11 mouse cellular contexts compared by ENCODE assay signal in the genomic region with DNA sequence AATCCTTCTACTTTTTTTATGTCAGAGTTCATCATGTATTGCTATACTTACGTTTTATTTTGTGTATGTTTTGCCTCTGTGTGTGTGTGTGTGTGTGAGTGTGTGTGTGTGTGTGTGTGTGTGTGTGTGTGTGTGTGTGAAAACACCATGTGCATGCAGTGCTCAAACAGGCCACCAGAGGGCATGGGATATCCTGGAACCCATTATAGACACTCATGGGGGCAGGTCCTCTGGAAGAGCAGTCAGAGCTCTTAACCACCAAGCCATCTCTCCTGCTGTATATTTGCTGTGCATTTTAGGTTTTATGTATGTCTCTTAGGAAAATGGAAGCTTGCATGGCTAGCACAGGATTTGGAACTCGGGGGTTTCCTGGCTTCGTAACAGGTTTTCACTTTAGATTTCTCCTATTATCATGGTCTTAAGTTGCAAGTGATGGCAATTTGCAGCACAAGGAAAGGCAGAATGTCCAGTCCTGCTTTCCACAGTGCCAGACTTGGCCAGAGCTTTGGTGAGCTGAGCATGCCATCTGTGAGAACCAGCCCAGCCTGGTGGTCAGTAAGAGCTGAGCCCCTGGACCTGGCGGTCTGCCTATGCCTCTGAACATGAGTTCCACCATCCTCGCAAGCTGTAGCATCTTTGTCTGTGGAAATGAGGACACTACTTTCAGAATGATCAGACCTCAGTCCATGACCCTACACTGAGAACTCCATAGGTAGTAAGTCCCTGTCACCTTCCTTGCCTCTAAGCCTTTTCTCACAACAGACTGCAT.
DNase-seq lines count a peak whose midpoint lies in the region; ATAC-seq and TF ChIP-seq lines count a peak whose summit lies in the region.
"Had no signal": no experiment of that assay in that cellular context is flagged by ENCODE, and none has a peak within 500 bp of the region (broad histone marks: within the 10 kb centered on the region; RNA-seq: fewer than 3 reads in every experiment).

No protein-coding gene starts in this region.

- no peak for TF ChIP-seq POLR2A in kidney, adult 2 months (IDR thresholded peaks at IDR 0.05; ENCODE audit: low read depth, low read length)
- no peak for TF ChIP-seq POLR2A in thymus, adult 2 months (IDR thresholded peaks at IDR 0.05; ENCODE audit: control insufficient read depth, extremely low read depth, insufficient read depth, low read length, poor library complexity)

- no peaks in the 10 kb centered on the region for H3K9me3 ChIP-seq in kidney, embryonic 16.5 days (ENCODE audit: low read length)
- H3K9me3 ChIP-seq: embryonic facial prominence, embryonic 15.5 days had no signal

- WGBS in kidney, adult 2 months = over 99% methylated on average over 5 of the region's 5 CpGs
- 97% methylated on average over 5 of the region's 5 CpGs for WGBS in kidney, embryonic 16.5 days
- WGBS in thymus, adult 2 months = over 99% methylated on average over 5 of the region's 5 CpGs

- DNase-seq in kidney, adult 2 months = no peak
- DNase-seq in thymus, adult 2 months = peak; percentile 34
- DNase-seq in thymus, postnatal 0 days (ENCODE audit: low spot score) = no peak
- DNase-seq in c-Kit-positive CD71-positive TER-119-positive erythroid progenitor cells, embryonic 14.5 days (ENCODE audit: low spot score) = peak; percentile 29
- no peak for DNase-seq in ovary, adult 18-20 months (ENCODE audit: low spot score)
- no peak for DNase-seq in ovary, postnatal 36 days (ENCODE audit: low spot score)
- DNase-seq in gastrocnemius, postnatal 14 days = no peak
- DNase-seq: adrenal gland, postnatal 10 days had no signal

- H3K27me3 ChIP-seq in kidney, adult 2 months (replicated peaks; ENCODE audit: control insufficient read depth, insufficient read depth, low read length) = no peaks in the 10 kb centered on the region
- H3K27me3 ChIP-seq in kidney, embryonic 16.5 days (ENCODE audit: insufficient read depth, low read length) = no peaks in the 10 kb centered on the region
- no peaks in the 10 kb centered on the region for H3K27me3 ChIP-seq in thymus, adult 2 months (ENCODE audit: control insufficient read depth, insufficient read depth, low read length)
- H3K27me3 ChIP-seq: embryonic facial prominence, embryonic 15.5 days had no signal

- no peaks in the 10 kb centered on the region for H3K36me3 ChIP-seq in kidney, adult 2 months (ENCODE audit: control insufficient read depth, insufficient read depth, low read length)
- H3K36me3 ChIP-seq in kidney, embryonic 16.5 days (ENCODE audit: insufficient read depth, low read length) = no peaks in the 10 kb centered on the region
- H3K36me3 ChIP-seq in thymus, adult 2 months (ENCODE audit: control insufficient read depth, insufficient read depth, low read length) = no peaks in the 10 kb centered on the region
- H3K36me3 ChIP-seq: embryonic facial prominence, embryonic 15.5 days; heart, embryonic 13.5 days had no signal

- no peak overlapping the region for H3K9ac ChIP-seq in kidney, embryonic 16.5 days (replicated peaks; ENCODE audit: low read length)
- H3K9ac ChIP-seq: embryonic facial prominence, embryonic 15.5 days; heart, embryonic 13.5 days had no signal

- H3K4me3 ChIP-seq in kidney, adult 2 months (ENCODE audit: insufficient read depth, low read depth, low read length) = no peak overlapping the region
- no peak overlapping the region for H3K4me3 ChIP-seq in kidney, embryonic 16.5 days (ENCODE audit: low read length)
- no peak overlapping the region for H3K4me3 ChIP-seq in thymus, adult 2 months (ENCODE audit: control insufficient read depth, insufficient read depth, low read length)
- H3K4me3 ChIP-seq: embryonic facial prominence, embryonic 15.5 days; heart, embryonic 13.5 days had no signal

- no peak overlapping the region for H3K27ac ChIP-seq in kidney, adult 2 months (ENCODE audit: insufficient read depth, low read depth, low read length)
- no peak overlapping the region for H3K27ac ChIP-seq in kidney, embryonic 16.5 days (ENCODE audit: low read length)
- H3K27ac ChIP-seq in thymus, adult 2 months (ENCODE audit: control insufficient read depth, insufficient read depth, low read length) = no peak overlapping the region
- H3K27ac ChIP-seq: heart, embryonic 13.5 days had no signal

- ATAC-seq in kidney, embryonic 16.5 days (ENCODE audit: low FRiP score, low TSS enrichment) = no peak

- H3K4me2 ChIP-seq in kidney, embryonic 16.5 days (replicated peaks; ENCODE audit: low read depth, low read length) = no peak overlapping the region
- H3K4me2 ChIP-seq: embryonic facial prominence, embryonic 15.5 days; heart, embryonic 13.5 days had no signal

- H3K4me1 ChIP-seq in kidney, adult 2 months (ENCODE audit: control insufficient read depth, insufficient read depth, low read length) = no peaks in the 10 kb centered on the region
- peaks cover 18% of the 10 kb centered on the region for H3K4me1 ChIP-seq in kidney, embryonic 16.5 days (ENCODE audit: insufficient read depth, low read length)
- peaks cover 8% of the 10 kb centered on the region; the same call in 1 of the 2 replicates for H3K4me1 ChIP-seq in thymus, adult 2 months (replicated peaks; ENCODE audit: control insufficient read depth, insufficient read depth, low read length)

- TF ChIP-seq CTCF in kidney, adult 2 months (conservative IDR thresholded peaks at IDR 0.05; ENCODE audit: insufficient read depth, insufficient read length, low read depth, low read length) = peak; percentile 34
- no peak for TF ChIP-seq CTCF in thymus, adult 2 months (IDR thresholded peaks at IDR 0.05; ENCODE audit: borderline replicate concordance, control insufficient read depth, extremely low read depth, insufficient read depth, low read length, poor library complexity)

- intact Hi-C loops in gastrocnemius, postnatal 14 days (cut with DNase I; ENCODE audit: low total_unique reads) = no loop called here

Comparison
In these comparisons a context has a peak if more than half of its experiments do, and no peak if none do; other contexts are left out.
1. DNase-seq: peak in thymus, adult 2 months (single experiment) and c-Kit-positive CD71-positive TER-119-positive erythroid progenitor cells, embryonic 14.5 days (single experiment); none in kidney, adult 2 months (single experiment), thymus, postnatal 0 days (single experiment), ovary, adult 18-20 months (single experiment), ovary, postnatal 36 days (single experiment) and gastrocnemius, postnatal 14 days (single experiment).